Mouse (Mus musculus): Measurements from ENCODE around the gene Sesn1.

DNA sequence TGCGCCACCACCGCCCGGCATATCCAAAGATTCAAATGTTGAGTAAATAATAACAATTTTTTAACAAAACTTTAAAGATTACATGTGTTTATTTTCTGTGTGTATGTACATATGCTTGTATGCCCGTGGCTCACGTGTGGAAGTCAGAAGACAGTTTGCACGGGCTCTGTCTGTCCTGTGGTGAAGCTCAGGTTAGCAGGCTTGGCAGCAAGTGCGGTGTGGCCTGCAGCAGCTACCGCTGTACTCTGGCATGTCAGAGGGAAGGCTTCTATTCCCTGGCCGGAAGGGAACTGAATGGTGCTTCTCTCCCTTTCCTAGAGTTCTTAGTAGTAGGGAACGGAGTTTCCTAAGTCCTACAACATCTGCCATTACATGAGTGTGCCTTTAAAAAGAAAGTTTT is 15.3 kb downstream of the Sesn1 start:
- TF ChIP-seq POLR2A (IDR thresholded peaks at IDR 0.05; ENCODE audit: low read depth, low read length) (no peak), CTCF (IDR thresholded peaks at IDR 0.05; ENCODE audit: extremely low read depth, insufficient read depth, insufficient read length, insufficient replicate concordance) (no peak)

Measured in spleen, adult 2 months (tissue).